In genomic region chr7:142082607-142083006, GRCm38 (mm10) we compare ENCODE assay signal across 12 mouse cellular contexts. TPM values are rescaled to one million over a fixed set of nuclear protein-coding genes. Genes with fewer than 3 reads are reported as not detected.
DNase-seq lines count a peak whose midpoint lies in the region; ATAC-seq and TF ChIP-seq lines count a peak whose summit lies in the region.
"Had no signal": no experiment of that assay in that cellular context is flagged by ENCODE, and none has a peak within 500 bp of the region (broad histone marks: within the 10 kb centered on the region; RNA-seq: fewer than 3 reads in every experiment).

No protein-coding gene starts in this region.

- H3K4me3 ChIP-seq in kidney, embryonic 15.5 days (replicated peaks) = peak overlapping the region; percentile 43
- H3K4me3 ChIP-seq in ES-E14 (ENCODE audit: insufficient read depth in 1 of 2, low read depth in 1 of 2, low read length in 2 of 2, poor library complexity in 1 of 2, severe bottlenecking in 1 of 2) = peak overlapping the region; percentile 59 to 66; a peak in 3 of 4 replicates
- peak overlapping the region; percentile 41 for H3K4me3 ChIP-seq in embryonic facial prominence, embryonic 13.5 days
- peak overlapping the region; percentile 31 for H3K4me3 ChIP-seq in limb, embryonic 14.5 days (replicated peaks; ENCODE audit: low read length)

- peak overlapping the region; percentile 71 for H3K4me2 ChIP-seq in kidney, embryonic 15.5 days
- H3K4me2 ChIP-seq in embryonic facial prominence, embryonic 13.5 days = peak overlapping the region; percentile 69
- H3K4me2 ChIP-seq in limb, embryonic 14.5 days (replicated peaks; ENCODE audit: low read depth, low read length, severe bottlenecking) = peak overlapping the region; percentile 49

- no peak overlapping the region for H3K27ac ChIP-seq in kidney, embryonic 15.5 days
- H3K27ac ChIP-seq in ES-E14 (ENCODE audit: insufficient read depth, low read depth, low read length, poor library complexity, severe bottlenecking) = no peak overlapping the region
- H3K27ac ChIP-seq in embryonic facial prominence, embryonic 13.5 days = no peak overlapping the region
- no peak overlapping the region for H3K27ac ChIP-seq in limb, embryonic 14.5 days (replicated peaks; ENCODE audit: low read depth, low read length)

- H3K9ac ChIP-seq in kidney, embryonic 15.5 days = peak overlapping the region; percentile 42
- peak overlapping the region; percentile 64; the same call in 1 of the 2 replicates for H3K9ac ChIP-seq in ES-E14 (ENCODE audit: insufficient read depth, low read depth, low read length, poor library complexity, severe bottlenecking)
- H3K9ac ChIP-seq in embryonic facial prominence, embryonic 13.5 days = peak overlapping the region; percentile 62; the same call in 1 of the 2 replicates
- peak overlapping the region; percentile 44; the same call in 1 of the 2 replicates for H3K9ac ChIP-seq in limb, embryonic 14.5 days (ENCODE audit: low read depth, low read length, severe bottlenecking)

- peaks cover 70% of the 10 kb centered on the region for H3K27me3 ChIP-seq in kidney, embryonic 15.5 days
- H3K27me3 ChIP-seq in embryonic facial prominence, embryonic 13.5 days = peaks cover 99% of the 10 kb centered on the region
- peaks cover 57% of the 10 kb centered on the region for H3K27me3 ChIP-seq in limb, embryonic 14.5 days (ENCODE audit: control insufficient read depth, insufficient read depth, low read length)

- TF ChIP-seq POLR2A in limb, embryonic 14.5 days (IDR thresholded peaks at IDR 0.05; ENCODE audit: borderline replicate concordance, extremely low read depth, insufficient read depth, insufficient read length) = no peak

- H3K4me1 ChIP-seq in kidney, embryonic 15.5 days = peaks cover 17% of the 10 kb centered on the region
- 0 out of 4 replicates have a peak, but pooled peaks cover 0 to 2% of the 10 kb centered on the region in 2 experiments for H3K4me1 ChIP-seq in ES-E14 (ENCODE audit: control insufficient read depth in 2 of 2, insufficient read depth in 2 of 2, low read length in 2 of 2, poor library complexity in 1 of 2)
- H3K4me1 ChIP-seq in embryonic facial prominence, embryonic 13.5 days = peaks cover 23% of the 10 kb centered on the region
- H3K4me1 ChIP-seq in limb, embryonic 14.5 days (ENCODE audit: control insufficient read depth, insufficient read depth, low read length) = peaks cover 10% of the 10 kb centered on the region

- H3K36me3 ChIP-seq in kidney, embryonic 15.5 days = no peaks in the 10 kb centered on the region
- H3K36me3 ChIP-seq in ES-E14 (ENCODE audit: control insufficient read depth, insufficient read depth, low read length, poor library complexity, severe bottlenecking) = no peaks in the 10 kb centered on the region; the same call in 1 of the 2 replicates
- H3K36me3 ChIP-seq in embryonic facial prominence, embryonic 13.5 days = no peaks in the 10 kb centered on the region
- H3K36me3 ChIP-seq in limb, embryonic 14.5 days (ENCODE audit: control insufficient read depth, insufficient read depth, low read length) = peaks cover 4% of the 10 kb centered on the region; the same call in 1 of the 2 replicates

- H3K9me3 ChIP-seq in kidney, embryonic 15.5 days (replicated peaks) = no peaks in the 10 kb centered on the region
- H3K9me3 ChIP-seq in ES-E14 (ENCODE audit: control insufficient read depth, insufficient read depth, low read depth, low read length) = no peaks in the 10 kb centered on the region
- no peaks in the 10 kb centered on the region for H3K9me3 ChIP-seq in embryonic facial prominence, embryonic 13.5 days
- H3K9me3 ChIP-seq in limb, embryonic 14.5 days (ENCODE audit: control insufficient read depth, low read length) = no peaks in the 10 kb centered on the region

- WGBS in kidney, embryonic 15.5 days = 35% methylated on average over 12 of the region's 16 CpGs
- WGBS in embryonic facial prominence, embryonic 13.5 days = 18% methylated on average over 16 of the region's 16 CpGs
- 19% methylated on average over 6 of the region's 16 CpGs for WGBS in limb, embryonic 14.5 days

- no peak for ATAC-seq in kidney, embryonic 15.5 days (replicated peaks; ENCODE audit: low FRiP score)
- no peak for ATAC-seq in embryonic facial prominence, embryonic 13.5 days (ENCODE audit: insufficient number of reproducible peaks, insufficient read depth, low FRiP score, low TSS enrichment, low read depth)
- no peak for ATAC-seq in limb, embryonic 14.5 days (ENCODE audit: low FRiP score, low read depth)

- DNase-seq in kidney, adult 8-10 months = no peak
- no peak for DNase-seq in ES-E14 (ENCODE audit: low read depth, low spot score)
- no peak for DNase-seq in limb, embryonic 14.5 days (ENCODE audit: low spot score)
- DNase-seq in cerebellum, postnatal 14 days = no peak
- no peak for DNase-seq in cerebellum, adult 8-10 months
- DNase-seq: kidney, adult 18-20 months; lung, postnatal 36 days had no signal

- in situ Hi-C loops in ES-E14 (cut with MboI; ENCODE audit: low sequenced_read_pairs in 2 of 2, unreplicated experiment in 2 of 2) = no loop called here

TF ChIP-seq in ES-E14, 5 proteins besides CTCF, POLR2A, EP300 and RAD21:
- TF ChIP-seq MAFK (IDR thresholded peaks at IDR 0.05; ENCODE audit: insufficient read depth, low read depth, low read length) = no peak
- TF ChIP-seq HCFC1 (IDR thresholded peaks at IDR 0.05; ENCODE audit: borderline replicate concordance, insufficient read depth, low read length) = no peak
- no peak for TF ChIP-seq CHD2 (IDR thresholded peaks at IDR 0.05; ENCODE audit: low read depth, low read length)
- TF ChIP-seq ZNF384 (IDR thresholded peaks at IDR 0.05; ENCODE audit: low read depth, low read length) = no peak
- no peak for TF ChIP-seq ZC3H11A (IDR thresholded peaks at IDR 0.05; ENCODE audit: borderline replicate concordance, low read depth, low read length)

RNA-seq across cellular contexts. Expression of gene Dusp8, which starts 13.0 kb away (rescaled TPM):
- 2.6 and 2.9 TPM in 2 replicates for polyA plus RNA-seq in kidney, embryonic 15.5 days (2015; fragmentation: Nextera tagmentation; extraction: Ambion mirVana)
- total RNA-seq in ES-E14 (2012; rRNA removed) = 0.69 and 1.2 TPM in 2 replicates
- 2.4 and 2.6 TPM in 2 replicates for polyA plus RNA-seq in embryonic facial prominence, embryonic 13.5 days (2015; fragmentation: Nextera tagmentation; extraction: Ambion mirVana)
- polyA plus RNA-seq in limb, embryonic 14.5 days (2012; rRNA removed) = 4.1 and 5.4 TPM in 2 replicates
- polyA plus RNA-seq in limb, embryonic 14.5 days (2014; fragmentation: Nextera tagmentation; extraction: Ambion mirVana) = 3.5 TPM in 2 replicates

RNA-seq across cellular contexts. Expression of gene Mob2, which starts 21.7 kb away (rescaled TPM):
- polyA plus RNA-seq in kidney, embryonic 15.5 days (2015; fragmentation: Nextera tagmentation; extraction: Ambion mirVana) = 62.3 and 66.9 TPM in 2 replicates
- 30.7 and 31.8 TPM in 2 replicates for total RNA-seq in ES-E14 (2012; rRNA removed)
- 66.1 and 69.2 TPM in 2 replicates for polyA plus RNA-seq in embryonic facial prominence, embryonic 13.5 days (2015; fragmentation: Nextera tagmentation; extraction: Ambion mirVana)
- 55.2 and 56.2 TPM in 2 replicates for polyA plus RNA-seq in limb, embryonic 14.5 days (2012; rRNA removed)
- 73.6 and 76.9 TPM in 2 replicates for polyA plus RNA-seq in limb, embryonic 14.5 days (2014; fragmentation: Nextera tagmentation; extraction: Ambion mirVana)

RNA-seq across cellular contexts. Expression of gene Gm45618, which starts 37.9 kb away (rescaled TPM):
- not detected in 2 replicates for polyA plus RNA-seq in kidney, embryonic 15.5 days (2015; fragmentation: Nextera tagmentation; extraction: Ambion mirVana)
- not detected in 2 replicates for total RNA-seq in ES-E14 (2012; rRNA removed)
- not detected in 2 replicates for polyA plus RNA-seq in embryonic facial prominence, embryonic 13.5 days (2015; fragmentation: Nextera tagmentation; extraction: Ambion mirVana)
- not detected in 2 replicates for polyA plus RNA-seq in limb, embryonic 14.5 days (2012; rRNA removed)
- not detected in 2 replicates for polyA plus RNA-seq in limb, embryonic 14.5 days (2014; fragmentation: Nextera tagmentation; extraction: Ambion mirVana)
- total RNA-seq: CH12.LX had no signal
- polyA plus RNA-seq: brain, embryonic 14.5 days; neural tube, embryonic 14.5 days had no signal

RNA-seq across cellular contexts. Expression of gene Gm39115, which starts 53.2 kb away (rescaled TPM):
- polyA plus RNA-seq in kidney, embryonic 15.5 days (2015; fragmentation: Nextera tagmentation; extraction: Ambion mirVana) = not detected in 2 replicates
- not detected in 2 replicates for total RNA-seq in ES-E14 (2012; rRNA removed)
- polyA plus RNA-seq in embryonic facial prominence, embryonic 13.5 days (2015; fragmentation: Nextera tagmentation; extraction: Ambion mirVana) = not detected in 2 replicates
- polyA plus RNA-seq in limb, embryonic 14.5 days (2012; rRNA removed) = not detected in 2 replicates
- not detected in 2 replicates for polyA plus RNA-seq in limb, embryonic 14.5 days (2014; fragmentation: Nextera tagmentation; extraction: Ambion mirVana)
- total RNA-seq: CH12.LX had no signal
- polyA plus RNA-seq: brain, embryonic 14.5 days; neural tube, embryonic 14.5 days had no signal
